Mouse (Mus musculus): Measurements from ENCODE around the gene Gm20662. TPM values are rescaled to one million over a fixed set of nuclear protein-coding genes. Genes with fewer than 3 reads are reported as not detected.
A peak's percentile ranks its signal among the peaks of the same experiment; 100 is the strongest.

Gene Gm20662
- polyA plus RNA-seq, 1 experiment from 2014 or later: 0.67 TPM

- H3K27me3 ChIP-seq (replicated peaks; ENCODE audit: control insufficient read depth, insufficient read depth, low read length): no peaks in the 10 kb centered on the region
- H3K9ac ChIP-seq (replicated peaks; ENCODE audit: low read depth, low read length): no peak overlapping the region
- no peaks in the 10 kb centered on the region for H3K9me3 ChIP-seq (ENCODE audit: control insufficient read depth, low read length)
- H3K36me3 ChIP-seq (ENCODE audit: control insufficient read depth, insufficient read depth): peaks cover 19% of the 10 kb centered on the region
- H3K4me3 ChIP-seq (replicated peaks; ENCODE audit: low read length): no peak overlapping the region
- no peak overlapping the region for H3K4me2 ChIP-seq (ENCODE audit: low read length)
- no peak overlapping the region for H3K27ac ChIP-seq (ENCODE audit: low read length)
- no peak for ATAC-seq
- 100% methylated on average over 1 of the region's 1 CpGs for WGBS
- peaks cover 4% of the 10 kb centered on the region for H3K4me1 ChIP-seq (replicated peaks; ENCODE audit: control insufficient read depth, insufficient read depth, low read length)
Measured at GRCm38 (mm10) chr9:108055061-108055460, 58.9 kb downstream of the Gm20662 start.

- Histone ChIP-seq H3K27ac (ENCODE audit: low read length) (no peak overlapping the region), H3K4me3 (replicated peaks; ENCODE audit: low read length) (no peak overlapping the region), H3K4me2 (ENCODE audit: low read length) (no peak overlapping the region), H3K36me3 (ENCODE audit: control insufficient read depth, insufficient read depth) (peaks cover 20% of the 10 kb centered on the region), H3K9ac (replicated peaks; ENCODE audit: low read depth, low read length) (no peak overlapping the region), H3K4me1 (replicated peaks; ENCODE audit: control insufficient read depth, insufficient read depth, low read length) (peaks cover 3% of the 10 kb centered on the region; the same call in 1 of the 2 replicates), H3K27me3 (replicated peaks; ENCODE audit: control insufficient read depth, insufficient read depth, low read length) (no peaks in the 10 kb centered on the region), H3K9me3 (ENCODE audit: control insufficient read depth, low read length) (no peaks in the 10 kb centered on the region)
- no peak for ATAC-seq
- 89% methylated on average over 6 of the region's 6 CpGs for WGBS
Measured at GRCm38 (mm10) chr9:108055661-108056237, 59.6 kb downstream of the Gm20662 start.

- H3K4me2 ChIP-seq (ENCODE audit: low read length): no peak overlapping the region
- no peaks in the 10 kb centered on the region for H3K9me3 ChIP-seq (ENCODE audit: control insufficient read depth, low read length)
- H3K36me3 ChIP-seq (ENCODE audit: control insufficient read depth, insufficient read depth): peaks cover 14% of the 10 kb centered on the region
- no peak overlapping the region for H3K9ac ChIP-seq (replicated peaks; ENCODE audit: low read depth, low read length)
- 83% methylated on average over 28 of the region's 28 CpGs for WGBS
- H3K4me3 ChIP-seq (replicated peaks; ENCODE audit: low read length): no peak overlapping the region
- no peaks in the 10 kb centered on the region for H3K27me3 ChIP-seq (replicated peaks; ENCODE audit: control insufficient read depth, insufficient read depth, low read length)
- no peak for ATAC-seq
- peaks cover 3% of the 10 kb centered on the region; the same call in 1 of the 2 replicates for H3K4me1 ChIP-seq (replicated peaks; ENCODE audit: control insufficient read depth, insufficient read depth, low read length)
- H3K27ac ChIP-seq (ENCODE audit: low read length): no peak overlapping the region
Measured at GRCm38 (mm10) chr9:108056361-108057261, 60.5 kb downstream of the Gm20662 start.

- Histone ChIP-seq H3K4me2 (ENCODE audit: low read length) (no peak overlapping the region), H3K36me3 (ENCODE audit: control insufficient read depth, insufficient read depth) (peaks cover 14% of the 10 kb centered on the region), H3K4me1 (replicated peaks; ENCODE audit: control insufficient read depth, insufficient read depth, low read length) (peaks cover 3% of the 10 kb centered on the region; the same call in 1 of the 2 replicates), H3K4me3 (replicated peaks; ENCODE audit: low read length) (no peak overlapping the region), H3K9me3 (ENCODE audit: control insufficient read depth, low read length) (no peaks in the 10 kb centered on the region), H3K27ac (ENCODE audit: low read length) (no peak overlapping the region), H3K9ac (replicated peaks; ENCODE audit: low read depth, low read length) (no peak overlapping the region), H3K27me3 (replicated peaks; ENCODE audit: control insufficient read depth, insufficient read depth, low read length) (no peaks in the 10 kb centered on the region)
- ATAC-seq: no peak
- 92% methylated on average over 5 of the region's 5 CpGs for WGBS
Measured at GRCm38 (mm10) chr9:108057262-108057562, 61.1 kb downstream of the Gm20662 start.

GRCm38 (mm10) chr9:108058291-108058690, 62.1 kb downstream of the Gm20662 start:
- Histone ChIP-seq H3K4me3 (replicated peaks; ENCODE audit: low read length) (no peak overlapping the region), H3K9me3 (ENCODE audit: control insufficient read depth, low read length) (no peaks in the 10 kb centered on the region)

GRCm38 (mm10) chr9:108062142-108062541, 66.0 kb downstream of the Gm20662 start:
- Histone ChIP-seq H3K4me3 (replicated peaks; ENCODE audit: low read length) (no peak overlapping the region), H3K4me2 (ENCODE audit: low read length) (no peak overlapping the region), H3K27me3 (replicated peaks; ENCODE audit: control insufficient read depth, insufficient read depth, low read length) (no peaks in the 10 kb centered on the region), H3K4me1 (replicated peaks; ENCODE audit: control insufficient read depth, insufficient read depth, low read length) (no peaks in the 10 kb centered on the region), H3K9me3 (ENCODE audit: control insufficient read depth, low read length) (no peaks in the 10 kb centered on the region), H3K27ac (ENCODE audit: low read length) (no peak overlapping the region), H3K9ac (replicated peaks; ENCODE audit: low read depth, low read length) (no peak overlapping the region), H3K36me3 (ENCODE audit: control insufficient read depth, insufficient read depth) (peaks cover 7% of the 10 kb centered on the region)
- no peak for ATAC-seq
- 91% methylated on average over 3 of the region's 3 CpGs for WGBS

More at GRCm38 (mm10) chr9:108058291-108058690, 62.1 kb downstream of the Gm20662 start:
- H3K27me3 ChIP-seq (replicated peaks; ENCODE audit: control insufficient read depth, insufficient read depth, low read length): no peaks in the 10 kb centered on the region
- WGBS: 93% methylated on average over 9 of the region's 9 CpGs
- no peak overlapping the region for H3K9ac ChIP-seq (replicated peaks; ENCODE audit: low read depth, low read length)
- H3K27ac ChIP-seq (ENCODE audit: low read length): no peak overlapping the region
- H3K36me3 ChIP-seq (ENCODE audit: control insufficient read depth, insufficient read depth): peaks cover 14% of the 10 kb centered on the region
- no peaks in the 10 kb centered on the region for H3K4me1 ChIP-seq (replicated peaks; ENCODE audit: control insufficient read depth, insufficient read depth, low read length)
- H3K4me2 ChIP-seq (ENCODE audit: low read length): no peak overlapping the region
- ATAC-seq: no peak

- no peak overlapping the region for H3K4me2 ChIP-seq (ENCODE audit: low read length)
- H3K27me3 ChIP-seq (replicated peaks; ENCODE audit: control insufficient read depth, insufficient read depth, low read length): no peaks in the 10 kb centered on the region
- no peaks in the 10 kb centered on the region for H3K9me3 ChIP-seq (ENCODE audit: control insufficient read depth, low read length)
- H3K4me3 ChIP-seq (replicated peaks; ENCODE audit: low read length): no peak overlapping the region
- ATAC-seq: no peak
- peaks cover 5% of the 10 kb centered on the region; the same call in 1 of the 2 replicates for H3K36me3 ChIP-seq (ENCODE audit: control insufficient read depth, insufficient read depth)
- WGBS: 90% methylated on average over 12 of the region's 12 CpGs
- H3K9ac ChIP-seq (replicated peaks; ENCODE audit: low read depth, low read length): no peak overlapping the region
- H3K27ac ChIP-seq (ENCODE audit: low read length): no peak overlapping the region
- H3K4me1 ChIP-seq (replicated peaks; ENCODE audit: control insufficient read depth, insufficient read depth, low read length): no peaks in the 10 kb centered on the region
Measured at GRCm38 (mm10) chr9:108063361-108063760, 67.2 kb downstream of the Gm20662 start.

GRCm38 (mm10) chr9:108065491-108066011, 69.4 kb downstream of the Gm20662 start:
- H3K4me3 ChIP-seq (replicated peaks; ENCODE audit: low read length): no peak overlapping the region
- no peak overlapping the region for H3K4me2 ChIP-seq (ENCODE audit: low read length)
- ATAC-seq: peak; percentile 50; the same call in 1 of the 2 replicates
- 50% methylated on average over 5 of the region's 5 CpGs for WGBS
- no peaks in the 10 kb centered on the region for H3K27me3 ChIP-seq (replicated peaks; ENCODE audit: control insufficient read depth, insufficient read depth, low read length)
- no peaks in the 10 kb centered on the region for H3K4me1 ChIP-seq (replicated peaks; ENCODE audit: control insufficient read depth, insufficient read depth, low read length)
- H3K27ac ChIP-seq (ENCODE audit: low read length): no peak overlapping the region
- no peaks in the 10 kb centered on the region for H3K9me3 ChIP-seq (ENCODE audit: control insufficient read depth, low read length)
- no peak overlapping the region for H3K9ac ChIP-seq (replicated peaks; ENCODE audit: low read depth, low read length)
- H3K36me3 ChIP-seq (ENCODE audit: control insufficient read depth, insufficient read depth): no peaks in the 10 kb centered on the region

- no peak overlapping the region for H3K4me2 ChIP-seq (ENCODE audit: low read length)
- WGBS: 77% methylated on average over 7 of the region's 7 CpGs
- no peaks in the 10 kb centered on the region for H3K27me3 ChIP-seq (replicated peaks; ENCODE audit: control insufficient read depth, insufficient read depth, low read length)
- no peak overlapping the region for H3K4me3 ChIP-seq (replicated peaks; ENCODE audit: low read length)
- no peak overlapping the region for H3K9ac ChIP-seq (replicated peaks; ENCODE audit: low read depth, low read length)
- H3K27ac ChIP-seq (ENCODE audit: low read length): no peak overlapping the region
- no peaks in the 10 kb centered on the region for H3K9me3 ChIP-seq (ENCODE audit: control insufficient read depth, low read length)
- no peaks in the 10 kb centered on the region for H3K4me1 ChIP-seq (replicated peaks; ENCODE audit: control insufficient read depth, insufficient read depth, low read length)
- ATAC-seq: no peak
- H3K36me3 ChIP-seq (ENCODE audit: control insufficient read depth, insufficient read depth): no peaks in the 10 kb centered on the region
Measured at GRCm38 (mm10) chr9:108067199-108067598, 71.0 kb downstream of the Gm20662 start.

All from forebrain, embryonic 16.5 days (tissue).